Mouse (Mus musculus): ENCODE data around the gene Pik3ap1. TPM values are rescaled to one million over a fixed set of nuclear protein-coding genes. Genes with fewer than 3 reads are reported as not detected.

Pik3ap1 gene
- total and polyA plus RNA-seq, 3 experiments: 0.12 to 0.40 TPM; not detected in 1

DNA sequence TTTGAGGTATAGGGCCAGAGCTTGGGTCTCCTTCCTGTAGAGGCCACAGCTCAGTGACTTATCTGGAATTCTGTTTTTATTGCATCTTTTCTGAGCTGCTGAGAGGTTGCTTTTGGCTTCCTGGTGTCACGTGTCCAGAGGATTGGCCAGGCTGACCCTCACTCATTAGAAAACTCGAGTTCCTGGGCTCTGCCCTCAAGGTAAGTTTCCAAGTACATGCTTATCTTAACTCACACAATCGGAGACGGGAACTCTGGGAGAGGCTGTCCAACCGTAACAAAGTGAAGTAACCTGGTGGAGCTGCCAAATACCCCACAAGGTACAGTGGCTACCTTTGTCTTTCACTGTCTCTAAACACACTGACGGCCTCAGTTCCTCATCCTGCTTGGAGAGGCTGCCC is 81.5 kb downstream of the Pik3ap1 start:
- no peaks in the 10 kb centered on the region for H3K4me1 ChIP-seq (ENCODE audit: control insufficient read depth in 1 of 2, insufficient read depth in 2 of 2, low read length in 2 of 2)
- no peaks in the 10 kb centered on the region for H3K9me3 ChIP-seq (replicated peaks; ENCODE audit: insufficient read depth, low read length)
- H3K9ac ChIP-seq (ENCODE audit: control insufficient read depth, low read depth, low read length, poor library complexity, severe bottlenecking): no peak overlapping the region
- H3K27me3 ChIP-seq (ENCODE audit: control insufficient read depth in 1 of 2, insufficient read depth in 2 of 2, low read length in 2 of 2): no peaks in the 10 kb centered on the region
- no peaks in the 10 kb centered on the region for H3K79me2 ChIP-seq (ENCODE audit: control insufficient read depth, insufficient read depth, low read length, poor library complexity)
- TF ChIP-seq JUND (IDR thresholded peaks at IDR 0.05; ENCODE audit: low read depth, low read length) (no peak), ZKSCAN1 (IDR thresholded peaks at IDR 0.05; ENCODE audit: low read depth, low read length) (no peak), HCFC1 (IDR thresholded peaks at IDR 0.05; ENCODE audit: low read depth, low read length) (no peak), NRF1 (IDR thresholded peaks at IDR 0.05; ENCODE audit: insufficient read depth, low read depth, low read length, poor library complexity, severe bottlenecking) (no peak), TAL1 (IDR thresholded peaks at IDR 0.05; ENCODE audit: low read length) (no peak), MYB (IDR thresholded peaks at IDR 0.05; ENCODE audit: low read depth, low read length) (no peak), POLR2A (IDR thresholded peaks at IDR 0.05; ENCODE audit: control insufficient read depth in 1 of 2, insufficient read depth in 1 of 2, low read depth in 1 of 2, low read length in 2 of 2, poor library complexity in 1 of 2) (no peak), USF2 (IDR thresholded peaks at IDR 0.05; ENCODE audit: borderline replicate concordance in 1 of 2, insufficient read depth in 1 of 2, low read depth in 1 of 2, low read length in 2 of 2) (no peak), KAT2A (conservative IDR thresholded peaks at IDR 0.05; ENCODE audit: low read depth, low read length) (no peak), SMC3 (IDR thresholded peaks at IDR 0.05; ENCODE audit: low read depth, low read length) (no peak), POLR2AphosphoS2 (IDR thresholded peaks at IDR 0.05; ENCODE audit: low read length) (no peak), ETS1 (IDR thresholded peaks at IDR 0.05; ENCODE audit: low read depth, low read length) (no peak), EP300 (IDR thresholded peaks at IDR 0.05; ENCODE audit: low read depth in 1 of 2, low read length in 2 of 2) (no peak), RCOR1 (IDR thresholded peaks at IDR 0.05; ENCODE audit: low read depth, low read length) (no peak), USF1 (IDR thresholded peaks at IDR 0.05; ENCODE audit: low read depth, low read length) (no peak), GABPA (IDR thresholded peaks at IDR 0.05; ENCODE audit: low read depth, low read length) (no peak), POLR2AphosphoS5 (IDR thresholded peaks at IDR 0.05; ENCODE audit: borderline replicate concordance, low read depth, low read length) (no peak), TCF12 (IDR thresholded peaks at IDR 0.05; ENCODE audit: low read depth, low read length) (no peak), TBP (IDR thresholded peaks at IDR 0.05; ENCODE audit: low read depth, low read length) (no peak), ELF1 (IDR thresholded peaks at IDR 0.05; ENCODE audit: low read depth, low read length) (no peak)
- H3K27ac ChIP-seq (ENCODE audit: control insufficient read depth, low read depth, low read length): no peak overlapping the region
- H3K36me3 ChIP-seq (ENCODE audit: control insufficient read depth in 1 of 2, insufficient read depth in 2 of 2, low read length in 2 of 2): no peaks in the 10 kb centered on the region
- H3K4me3 ChIP-seq (ENCODE audit: control insufficient read depth in 1 of 2, insufficient read depth in 1 of 2, low read depth in 2 of 2, low read length in 2 of 2): no peak overlapping the region
- DNase-seq (ENCODE audit: low read depth, low spot score): no peak

DNA sequence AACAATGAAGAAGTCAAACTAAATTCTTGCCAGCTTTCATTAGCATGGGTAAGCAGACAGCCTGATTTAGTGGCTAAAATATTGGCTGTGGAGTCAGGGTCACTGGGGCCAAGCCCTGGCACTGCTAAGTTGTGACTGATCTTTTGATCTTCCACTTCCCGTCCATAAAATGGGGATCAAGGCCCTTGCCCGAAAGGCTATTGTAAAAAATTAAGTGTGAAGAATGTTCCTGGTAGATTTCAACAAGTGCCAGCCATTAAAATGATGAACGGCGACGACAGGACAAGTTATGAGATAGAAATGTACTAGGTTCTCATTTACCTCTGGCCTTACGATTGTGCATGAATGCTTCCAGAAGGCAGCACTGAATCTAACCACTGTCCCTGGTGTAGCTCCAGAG is 83.0 kb downstream of the Pik3ap1 start:
- no peak for DNase-seq (ENCODE audit: low read depth, low spot score)
- H3K36me3 ChIP-seq (ENCODE audit: control insufficient read depth in 1 of 2, insufficient read depth in 2 of 2, low read length in 2 of 2): no peaks in the 10 kb centered on the region
- H3K4me1 ChIP-seq (ENCODE audit: control insufficient read depth in 1 of 2, insufficient read depth in 2 of 2, low read length in 2 of 2): no peaks in the 10 kb centered on the region
- no peak overlapping the region for H3K9ac ChIP-seq (ENCODE audit: control insufficient read depth, low read depth, low read length, poor library complexity, severe bottlenecking)
- H3K4me3 ChIP-seq (ENCODE audit: control insufficient read depth in 1 of 2, insufficient read depth in 1 of 2, low read depth in 2 of 2, low read length in 2 of 2): no peak overlapping the region
- H3K27ac ChIP-seq (ENCODE audit: control insufficient read depth, low read depth, low read length): no peak overlapping the region
- TF ChIP-seq BHLHE40 (IDR thresholded peaks at IDR 0.05; ENCODE audit: borderline replicate concordance, low read depth, low read length): no peak
- no peak for TF ChIP-seq HCFC1 (IDR thresholded peaks at IDR 0.05; ENCODE audit: low read depth, low read length)
- no peak for TF ChIP-seq CTCF (IDR thresholded peaks at IDR 0.05 in 2 of 3, conservative IDR thresholded peaks at IDR 0.05 in 1 of 3; ENCODE audit: control insufficient read depth in 1 of 3, insufficient read depth in 1 of 3, low read depth in 2 of 3, low read length in 3 of 3, poor library complexity in 1 of 3, severe bottlenecking in 1 of 3)
- no peak for TF ChIP-seq MAZ (IDR thresholded peaks at IDR 0.05; ENCODE audit: low read depth, low read length)
- TF ChIP-seq POLR2A (IDR thresholded peaks at IDR 0.05; ENCODE audit: control insufficient read depth in 1 of 2, insufficient read depth in 1 of 2, low read depth in 1 of 2, low read length in 2 of 2, poor library complexity in 1 of 2): no peak
- no peak for TF ChIP-seq MAFK (IDR thresholded peaks at IDR 0.05; ENCODE audit: borderline replicate concordance, low read depth, low read length)
- TF ChIP-seq TAL1 (IDR thresholded peaks at IDR 0.05; ENCODE audit: low read length): no peak
- TF ChIP-seq POLR2AphosphoS2 (IDR thresholded peaks at IDR 0.05; ENCODE audit: low read length): no peak
- no peak for TF ChIP-seq ZMIZ1 (IDR thresholded peaks at IDR 0.05; ENCODE audit: low read depth, low read length)
- TF ChIP-seq GABPA (IDR thresholded peaks at IDR 0.05; ENCODE audit: low read depth, low read length): no peak
- no peak for TF ChIP-seq USF1 (IDR thresholded peaks at IDR 0.05; ENCODE audit: low read depth, low read length)
- no peak for TF ChIP-seq MEF2A (IDR thresholded peaks at IDR 0.05; ENCODE audit: extremely low read depth, insufficient replicate concordance, low read depth, low read length, poor library complexity, severe bottlenecking)
- no peak for TF ChIP-seq ETS1 (IDR thresholded peaks at IDR 0.05; ENCODE audit: low read depth, low read length)
- H3K9me3 ChIP-seq (replicated peaks; ENCODE audit: insufficient read depth, low read length): no peaks in the 10 kb centered on the region
- H3K27me3 ChIP-seq (ENCODE audit: control insufficient read depth in 1 of 2, insufficient read depth in 2 of 2, low read length in 2 of 2): no peaks in the 10 kb centered on the region
- no peaks in the 10 kb centered on the region for H3K79me2 ChIP-seq (ENCODE audit: control insufficient read depth, insufficient read depth, low read length, poor library complexity)
